ENCODE assay signal across 35 mouse cellular contexts in the genomic region with DNA sequence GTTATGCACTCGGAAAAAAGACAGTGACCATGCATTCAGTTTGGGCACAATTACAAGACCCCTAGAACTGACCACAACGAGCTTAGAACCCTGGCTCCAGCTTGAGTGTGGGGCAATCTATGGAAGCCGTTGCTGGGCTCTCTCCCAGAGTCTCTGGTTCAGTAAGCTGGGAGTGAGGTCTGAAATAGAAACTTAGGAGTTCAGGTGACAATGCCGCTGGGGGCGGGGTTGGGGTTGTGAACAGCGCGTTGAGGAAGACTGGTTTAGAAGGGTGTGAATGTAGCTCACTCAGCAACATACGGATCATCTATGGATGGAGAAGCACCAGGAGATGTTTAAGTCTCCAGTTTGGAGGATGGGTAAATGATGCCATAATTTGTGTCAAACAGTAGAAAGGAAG.
"Had no signal": no experiment of that assay in that cellular context is flagged by ENCODE, and none has a peak within 500 bp of the region (broad histone marks: within the 10 kb centered on the region; RNA-seq: fewer than 3 reads in every experiment).

No protein-coding gene starts in this region.

- H3K9ac ChIP-seq: heart, embryonic 12.5 days; heart, embryonic 13.5 days; heart, embryonic 15.5 days; hindbrain, embryonic 12.5 days; hindbrain, embryonic 13.5 days; hindbrain, embryonic 14.5 days; hindbrain, embryonic 15.5 days; intestine, embryonic 15.5 days; kidney, embryonic 15.5 days had no signal

- H3K9me3 ChIP-seq: heart, embryonic 10.5 days; heart, embryonic 12.5 days; heart, embryonic 13.5 days; heart, embryonic 15.5 days; hindbrain, embryonic 10.5 days; hindbrain, embryonic 12.5 days; hindbrain, embryonic 13.5 days; hindbrain, embryonic 15.5 days; intestine, embryonic 15.5 days; kidney, embryonic 15.5 days had no signal

- H3K4me3 ChIP-seq: heart, embryonic 10.5 days; heart, embryonic 12.5 days; heart, embryonic 13.5 days; heart, embryonic 15.5 days; hindbrain, embryonic 10.5 days; hindbrain, embryonic 12.5 days; hindbrain, embryonic 13.5 days; hindbrain, embryonic 15.5 days; intestine, embryonic 15.5 days; kidney, embryonic 15.5 days; layer of hippocampus, adult 2 months had no signal

- H3K36me3 ChIP-seq: heart, embryonic 10.5 days; heart, embryonic 12.5 days; heart, embryonic 13.5 days; heart, embryonic 15.5 days; hindbrain, embryonic 10.5 days; hindbrain, embryonic 12.5 days; hindbrain, embryonic 13.5 days; hindbrain, embryonic 15.5 days; intestine, embryonic 15.5 days; kidney, embryonic 15.5 days had no signal

- H3K27ac ChIP-seq: heart, embryonic 10.5 days; heart, embryonic 13.5 days; heart, embryonic 15.5 days; hindbrain, embryonic 10.5 days; hindbrain, embryonic 12.5 days; hindbrain, embryonic 13.5 days; hindbrain, embryonic 14.5 days; hindbrain, embryonic 15.5 days; hindbrain, postnatal 0 days; intestine, embryonic 15.5 days; kidney, embryonic 15.5 days; kidney, postnatal 0 days; layer of hippocampus, adult 2 months had no signal

- H3K4me2 ChIP-seq: heart, embryonic 11.5 days; heart, embryonic 12.5 days; heart, embryonic 13.5 days; heart, embryonic 15.5 days; hindbrain, embryonic 12.5 days; hindbrain, embryonic 13.5 days; hindbrain, embryonic 14.5 days; hindbrain, embryonic 15.5 days; intestine, embryonic 15.5 days; kidney, embryonic 15.5 days had no signal

- H3K27me3 ChIP-seq: heart, embryonic 13.5 days; heart, embryonic 15.5 days; hindbrain, embryonic 12.5 days; intestine, embryonic 15.5 days; kidney, embryonic 15.5 days had no signal

- ATAC-seq: hindbrain, embryonic 16.5 days; hindbrain, postnatal 0 days; inflammation-experienced regulatory T-cells, adult 6 months; intestine, embryonic 15.5 days; intestine, embryonic 16.5 days; intestine, postnatal 0 days had no signal

- DNase-seq: heart, postnatal 10 days; heart, postnatal 14 days; heart, postnatal 36 days; heart, postnatal 4 days; kidney, adult 11 months; kidney, adult 18-20 months; kidney, adult 2 months; kidney, adult 8-10 months; kidney, adult 9 months; kidney, postnatal 10 days; kidney, postnatal 14 days; kidney, postnatal 25 days; kidney, postnatal 36 days; kidney, postnatal 4 days; layer of hippocampus, adult 9-11 months; layer of hippocampus, postnatal 36 days had no signal
